Comparison of ENCODE assay signal across 25 mouse cellular contexts in genomic region chr16:45061140-45061539, GRCm38 (mm10).
"Had no signal": no experiment of that assay in that cellular context is flagged by ENCODE, and none has a peak within 500 bp of the region (broad histone marks: within the 10 kb centered on the region; RNA-seq: fewer than 3 reads in every experiment).

No protein-coding gene starts in this region.

- H3K9ac ChIP-seq: kidney, embryonic 15.5 days; limb, embryonic 13.5 days; liver, embryonic 12.5 days; liver, embryonic 15.5 days; lung, embryonic 15.5 days; midbrain, embryonic 13.5 days; neural tube, embryonic 13.5 days had no signal

- H3K4me3 ChIP-seq: kidney, embryonic 15.5 days; layer of hippocampus, adult 2 months; limb, embryonic 10.5 days; limb, embryonic 13.5 days; liver, embryonic 12.5 days; liver, embryonic 15.5 days; lung, embryonic 15.5 days; megakaryocyte, embryonic 14.5 days; midbrain, embryonic 10.5 days; midbrain, embryonic 13.5 days; myocyte; neural tube, embryonic 13.5 days had no signal

- DNase-seq: kidney, postnatal 14 days; layer of hippocampus, adult 9-11 months; liver; lung, adult 18-20 months; lung, postnatal 10 days; lung, postnatal 36 days; retina, postnatal 1 day; right cerebral cortex, postnatal 25 days; spleen, adult 18-20 months; thymus, adult 2 months; thymus, postnatal 14 days; thymus, postnatal 4 days had no signal

- H3K4me2 ChIP-seq: kidney, embryonic 15.5 days; limb, embryonic 13.5 days; liver, embryonic 12.5 days; liver, embryonic 15.5 days; lung, embryonic 15.5 days; midbrain, embryonic 13.5 days; neural tube, embryonic 13.5 days had no signal

- H3K27me3 ChIP-seq: kidney, embryonic 15.5 days; limb, embryonic 13.5 days; liver, embryonic 12.5 days; liver, embryonic 15.5 days; lung, embryonic 15.5 days; megakaryocyte, embryonic 14.5 days; midbrain, embryonic 13.5 days; neural tube, embryonic 13.5 days had no signal

- H3K4me1 ChIP-seq: kidney, embryonic 15.5 days; limb, embryonic 10.5 days; limb, embryonic 13.5 days; liver, embryonic 12.5 days; liver, embryonic 15.5 days; lung, embryonic 15.5 days; midbrain, embryonic 10.5 days; midbrain, embryonic 13.5 days; neural tube, embryonic 13.5 days had no signal

- H3K27ac ChIP-seq: kidney, embryonic 15.5 days; layer of hippocampus, adult 2 months; limb, embryonic 10.5 days; limb, embryonic 13.5 days; liver, embryonic 12.5 days; liver, embryonic 15.5 days; lung, embryonic 15.5 days; midbrain, embryonic 10.5 days; midbrain, embryonic 13.5 days; neural tube, embryonic 13.5 days had no signal

- ATAC-seq: liver, embryonic 12.5 days; midbrain, embryonic 13.5 days; midbrain, embryonic 16.5 days had no signal

- H3K9me3 ChIP-seq: kidney, embryonic 15.5 days; limb, embryonic 10.5 days; limb, embryonic 13.5 days; liver, embryonic 12.5 days; liver, embryonic 15.5 days; lung, embryonic 15.5 days; megakaryocyte, embryonic 14.5 days; midbrain, embryonic 10.5 days; midbrain, embryonic 13.5 days; neural tube, embryonic 13.5 days had no signal

- H3K36me3 ChIP-seq: kidney, embryonic 15.5 days; limb, embryonic 10.5 days; limb, embryonic 13.5 days; liver, embryonic 12.5 days; liver, embryonic 15.5 days; lung, embryonic 15.5 days; midbrain, embryonic 10.5 days; midbrain, embryonic 13.5 days; neural tube, embryonic 13.5 days had no signal
